In genomic region chr5:49283403-49283802, GRCm38 (mm10) we compare ENCODE assay signal across 22 mouse cellular contexts.
DNase-seq lines count a peak whose midpoint lies in the region; ATAC-seq and TF ChIP-seq lines count a peak whose summit lies in the region.
"Had no signal": no experiment of that assay in that cellular context is flagged by ENCODE, and none has a peak within 500 bp of the region (broad histone marks: within the 10 kb centered on the region; RNA-seq: fewer than 3 reads in every experiment).

No protein-coding gene starts in this region.

- H3K4me3 ChIP-seq in midbrain, postnatal 0 days (ENCODE audit: low read depth, low read length): no peak overlapping the region
- H3K4me3 ChIP-seq in midbrain, embryonic 16.5 days (ENCODE audit: low read depth, low read length): no peak overlapping the region

- no peak for TF ChIP-seq CTCF in midbrain, postnatal 0 days (IDR thresholded peaks at IDR 0.05)

- H3K9ac ChIP-seq in midbrain, postnatal 0 days (replicated peaks; ENCODE audit: low read length, poor library complexity, severe bottlenecking): no peak overlapping the region
- no peak overlapping the region for H3K9ac ChIP-seq in midbrain, embryonic 16.5 days (ENCODE audit: low read depth, low read length)

- WGBS in midbrain, postnatal 0 days: 41% methylated on average over 5 of the region's 5 CpGs
- 31% methylated on average over 5 of the region's 5 CpGs for WGBS in midbrain, embryonic 16.5 days

- no peaks in the 10 kb centered on the region for H3K36me3 ChIP-seq in midbrain, postnatal 0 days (ENCODE audit: insufficient read depth, low read length)
- H3K36me3 ChIP-seq in midbrain, embryonic 16.5 days (ENCODE audit: control insufficient read depth, insufficient read depth, low read length): no peaks in the 10 kb centered on the region
- H3K36me3 ChIP-seq: G1E had no signal

- H3K9me3 ChIP-seq in midbrain, postnatal 0 days (ENCODE audit: low read length): no peaks in the 10 kb centered on the region
- H3K9me3 ChIP-seq in midbrain, embryonic 16.5 days (replicated peaks; ENCODE audit: control insufficient read depth, low read length, poor library complexity, severe bottlenecking): no peaks in the 10 kb centered on the region
- H3K9me3 ChIP-seq: G1E had no signal

- 0 out of 2 replicates have a peak, but pooled peaks cover 2% of the 10 kb centered on the region for H3K4me1 ChIP-seq in midbrain, postnatal 0 days (ENCODE audit: insufficient read depth, low read length)
- H3K4me1 ChIP-seq in midbrain, embryonic 16.5 days (ENCODE audit: control insufficient read depth, insufficient read depth, low read length): peaks cover 15% of the 10 kb centered on the region

- no peak overlapping the region for H3K27ac ChIP-seq in midbrain, postnatal 0 days (ENCODE audit: low read depth, low read length)
- no peak overlapping the region for H3K27ac ChIP-seq in midbrain, embryonic 16.5 days (ENCODE audit: low read length)

- DNase-seq in frontal cortex, postnatal 10 days (ENCODE audit: low spot score in 2 of 2): no peak
- DNase-seq in midbrain, postnatal 0 days (ENCODE audit: low spot score): no peak
- peak; percentile 51 for DNase-seq in brain, adult 2 months (ENCODE audit: low read depth, low spot score)
- DNase-seq in heart, adult 8-10 months (ENCODE audit: low spot score): no peak
- DNase-seq: adrenal gland, adult 2 months; adrenal gland, adult 8-10 months; adrenal gland, postnatal 10 days; adrenal gland, postnatal 14 days; adrenal gland, postnatal 25 days; adrenal gland, postnatal 36 days; B cell, adult 2 months; cerebellum, adult 11 months; cerebellum, adult 11-12 months; cerebellum, adult 18-20 months; cerebellum, adult 2 months had no signal

- H3K27me3 ChIP-seq in midbrain, postnatal 0 days (ENCODE audit: insufficient read depth, low read length): no peaks in the 10 kb centered on the region
- H3K27me3 ChIP-seq in midbrain, embryonic 16.5 days (ENCODE audit: control insufficient read depth, insufficient read depth, low read depth, low read length): no peaks in the 10 kb centered on the region
- H3K27me3 ChIP-seq: CH12.LX had no signal

- peak; percentile 62; the same call in 1 of the 2 replicates for ATAC-seq in frontal cortex, adult (ENCODE audit: low TSS enrichment)
- ATAC-seq in midbrain, postnatal 0 days (ENCODE audit: low FRiP score): no peak
- no peak for ATAC-seq in midbrain, embryonic 16.5 days
- ATAC-seq: activated CD4-positive, CD25-positive, alpha-beta regulatory T cell, adult 4 months; CD4-positive, CD25-positive, alpha-beta regulatory T cell, adult 4 months; Patski had no signal

- peak overlapping the region; percentile 2; the same call in 1 of the 2 replicates for H3K4me2 ChIP-seq in midbrain, postnatal 0 days (ENCODE audit: low read depth, low read length, poor library complexity, severe bottlenecking)
- H3K4me2 ChIP-seq in midbrain, embryonic 16.5 days (ENCODE audit: low read length): no peak overlapping the region; the same call in 1 of the 2 replicates
